Mouse (Mus musculus): ENCODE data around the gene Mrps6.

GRCm38 (mm10) chr16:92127226-92127625 is 69.2 kb downstream of the Mrps6 start:
- no peak for TF ChIP-seq CTCF (IDR thresholded peaks at IDR 0.05; ENCODE audit: control insufficient read depth, insufficient read depth, insufficient read length)
- TF ChIP-seq MAX (IDR thresholded peaks at IDR 0.05): no peak
- no peak for TF ChIP-seq MYOD1 (IDR thresholded peaks at IDR 0.05; ENCODE audit: control insufficient read depth, insufficient read length, low read depth)
- no peak for TF ChIP-seq CEBPB (IDR thresholded peaks at IDR 0.05; ENCODE audit: low read depth)
